Mouse (Mus musculus) heart, embryonic 11.5 days (tissue): ENCODE results near the gene Fam50a. TPM values are rescaled to one million over a fixed set of nuclear protein-coding genes. Genes with fewer than 3 reads are reported as not detected.

Experiments
- ATAC-seq: fragments of 200-750 bp; cut with Nextera tagmentation; replicated peaks from 2 replicates; pipeline ENCODE4 v1.8.0; 2017; ENCODE audit warnings: moderate library complexity; ENCODE audit not compliant: insufficient number of reproducible peaks, low FRiP score, low TSS enrichment
- H3K27ac ChIP-seq: fragments of 300-500 bp; sonication (generic); 2 replicates; pipeline ENCODE4 v1.5.1; 2014; ENCODE audit warnings: mild to moderate bottlenecking, low read depth, low read length
- H3K27me3 ChIP-seq: fragments of 300-500 bp; sonication (generic); 2 replicates; pipeline ENCODE4 v1.6.1; 2014; ENCODE audit warnings: mild to moderate bottlenecking, low read length, mixed read lengths; ENCODE audit not compliant: control insufficient read depth, insufficient read depth
- H3K36me3 ChIP-seq: fragments of 300-500 bp; sonication (generic); 2 replicates; pipeline ENCODE4 v1.6.1; 2014; ENCODE audit warnings: mild to moderate bottlenecking, low read length, moderate library complexity, mixed read lengths; ENCODE audit not compliant: control insufficient read depth, insufficient read depth
- H3K4me1 ChIP-seq: fragments of 300-500 bp; sonication (generic); 2 replicates; pipeline ENCODE4 v1.6.1; 2014; ENCODE audit warnings: low read length; ENCODE audit not compliant: control insufficient read depth, insufficient read depth
- H3K4me2 ChIP-seq: fragments of 300-500 bp; sonication (generic); 2 replicates; pipeline ENCODE4 v1.6.1; 2014; ENCODE audit warnings: mild to moderate bottlenecking, moderate library complexity
- H3K4me3 ChIP-seq: fragments of 300-500 bp; sonication (generic); 2 replicates; pipeline ENCODE4 v1.5.1; 2014; ENCODE audit warnings: low read depth, low read length
- H3K9ac ChIP-seq: fragments of 300-500 bp; sonication (generic); 2 replicates; pipeline ENCODE4 v1.6.1; 2014; ENCODE audit warnings: mild to moderate bottlenecking, low read depth, low read length, moderate library complexity
- H3K9me3 ChIP-seq: fragments of 300-500 bp; sonication (generic); replicated peaks from 2 replicates; pipeline ENCODE4 v1.6.1; 2016; ENCODE audit warnings: low read length; ENCODE audit not compliant: control insufficient read depth
- WGBS: fragments of 180-500 bp; shearing (Covaris S2); extraction: QIAGEN DNeasy Blood & Tissue Kit; methylation state at CpG from one replicate; pipeline ENCODE4 v1.1.7; 2014; ENCODE audit not compliant: insufficient replicate concordance; 5-methylcytosine and 5-hydroxymethylcytosine counted together
- microRNA-seq: library from miRNA; unstranded; fragments of <30 nt; microRNA quantifications from one replicate; pipeline ENCODE4, GENCODE M21; 2016; ENCODE audit warnings: borderline number of aligned reads
- polyA plus RNA-seq: library from polyadenylated mRNA; unstranded; fragments of >200 nt; fragmentation: Nextera tagmentation; extraction: Ambion mirVana; gene quantifications from 2 replicates; pipeline ENCODE4 v1.2.1, GENCODE M21; 2014

The Fam50a gene
- polyA plus RNA-seq, 1 experiment from 2014 or later, result 52.9 TPM

DNA sequence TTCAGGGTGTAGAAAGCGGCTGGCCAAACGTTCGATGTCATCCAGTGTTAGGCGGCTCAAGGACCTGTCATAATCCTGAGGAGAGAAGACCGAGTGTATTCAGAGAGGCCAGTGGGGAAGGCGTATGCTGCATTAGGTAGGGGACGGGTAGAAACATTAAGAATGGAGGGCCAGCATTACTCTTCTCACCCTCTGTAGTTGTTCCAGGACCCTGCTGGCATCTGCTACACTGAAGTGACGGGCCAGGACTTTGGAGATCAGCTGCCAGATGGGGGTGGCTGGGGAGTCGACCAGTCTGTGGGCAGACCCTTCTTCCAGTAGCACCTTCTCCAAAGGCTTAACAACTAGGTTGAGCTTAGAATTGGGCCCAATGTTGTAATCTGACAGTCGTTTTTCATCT, 54.7 kb downstream of the Fam50a start:
- Histone ChIP-seq H3K4me3 (peak overlapping the region; percentile 65), H3K27me3 (no peaks in the 10 kb centered on the region), H3K9me3 (no peaks in the 10 kb centered on the region), H3K4me1 (no peaks in the 10 kb centered on the region; the same call in 1 of the 2 replicates), H3K27ac (no peak overlapping the region), H3K9ac (peak overlapping the region; percentile 87), H3K4me2 (peak overlapping the region; percentile 68), H3K36me3 (no peaks in the 10 kb centered on the region)
- 63% methylated on average over 10 of the region's 10 CpGs for WGBS
- no peak for ATAC-seq

DNA sequence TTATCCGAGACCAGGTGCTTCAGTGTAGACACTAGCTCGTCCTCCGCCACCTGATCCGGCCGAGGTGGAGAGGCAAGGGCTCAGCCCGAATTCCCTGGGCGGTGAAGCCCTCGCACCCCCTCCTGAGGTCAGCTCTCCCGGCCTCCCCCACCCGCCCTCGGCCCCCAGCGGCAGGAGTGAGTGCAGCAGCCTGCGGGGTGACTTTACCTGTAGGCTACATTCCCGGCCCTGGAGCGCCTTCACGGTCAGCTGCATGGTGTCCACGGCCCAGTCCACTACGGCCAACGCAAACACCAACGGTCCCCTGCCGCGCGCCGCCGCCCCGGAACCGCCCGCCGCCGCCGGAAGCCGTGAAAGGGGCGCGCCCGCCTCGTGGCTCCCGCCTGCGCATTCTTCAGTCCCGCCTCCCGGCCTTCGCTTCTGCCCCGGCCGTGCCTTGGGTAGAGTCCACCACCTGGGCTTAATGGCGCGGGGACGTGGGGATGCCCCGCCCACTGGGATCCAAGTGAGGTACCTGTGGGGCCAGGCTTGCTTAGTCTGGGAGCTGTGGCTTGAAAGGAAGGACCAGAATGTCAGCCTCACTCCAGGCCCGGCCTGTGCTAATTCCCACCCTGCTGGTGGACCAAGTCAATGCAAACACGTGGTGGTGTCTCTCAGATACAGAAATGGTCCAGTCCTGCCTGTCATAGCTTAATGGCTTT, 55.5 kb downstream of the Fam50a start:
- WGBS, result 18% methylated on average over 48 of the region's 49 CpGs

More for the DNA sequence above, 55.5 kb downstream of the Fam50a start:
- H3K9me3 ChIP-seq, result no peaks in the 10 kb centered on the region
- peak overlapping the region; percentile 62 for H3K27ac ChIP-seq
- H3K4me2 ChIP-seq, result peak overlapping the region; percentile 68
- peak overlapping the region; percentile 65 for H3K4me3 ChIP-seq
- H3K4me1 ChIP-seq, result no peaks in the 10 kb centered on the region; the same call in 1 of the 2 replicates
- H3K36me3 ChIP-seq, result no peaks in the 10 kb centered on the region
- peak; percentile 58; the same call in 1 of the 2 replicates for ATAC-seq
- no peaks in the 10 kb centered on the region for H3K27me3 ChIP-seq
- H3K9ac ChIP-seq, result peak overlapping the region; percentile 87

Small RNAs within 50 kb of the gene (microRNA-seq; reads per million reads assigned to microRNA genes)
- gene Mir7091, result 0.81 reads per million, percentile 9 among the genes with 10 or more reads in this experiment
- 0.34 reads per million for gene Mir7092

Other genes with a start within 250 kb of the Fam50a start
- gene Opn1mw, start 185.6 kb upstream of the Fam50a start, polyA plus RNA-seq, result not detected in 2 replicates
- gene Mecp2, start 177.7 kb upstream of the Fam50a start, polyA plus RNA-seq, result 9.8 and 11.9 TPM in 2 replicates
- not detected in 2 replicates for gene Tex28, start 145.2 kb upstream of the Fam50a start, polyA plus RNA-seq
- not detected in 2 replicates for gene Tktl1, start 135.8 kb upstream of the Fam50a start, polyA plus RNA-seq
- 170 and 219 TPM in 2 replicates for gene Flna, start 63.2 kb upstream of the Fam50a start, polyA plus RNA-seq
- gene Emd, start 58.3 kb upstream of the Fam50a start, polyA plus RNA-seq, result 16.7 and 22.3 TPM in 2 replicates
- 532 and 534 TPM in 2 replicates for gene Rpl10, start 42.2 kb upstream of the Fam50a start, polyA plus RNA-seq
- 49.1 and 58.2 TPM in 2 replicates for gene Taz, start 31.1 kb upstream of the Fam50a start, polyA plus RNA-seq
- gene Dnase1l1, start 30.7 kb upstream of the Fam50a start, polyA plus RNA-seq, result 10.5 and 11.5 TPM in 2 replicates
- 90.6 and 131 TPM in 2 replicates for gene Atp6ap1, start 15.9 kb upstream of the Fam50a start, polyA plus RNA-seq
- 131 and 162 TPM in 2 replicates for gene Gdi1, start 8.0 kb upstream of the Fam50a start, polyA plus RNA-seq
- 5.3 and 6.9 TPM in 2 replicates for gene Plxna3, start 16.0 kb downstream of the Fam50a start, polyA plus RNA-seq
- gene Lage3, start 40.6 kb downstream of the Fam50a start, polyA plus RNA-seq, result 103 and 105 TPM in 2 replicates
- 66.5 and 71.0 TPM in 2 replicates for gene Ubl4a, start 60.2 kb downstream of the Fam50a start, polyA plus RNA-seq
- 10.5 and 14.5 TPM in 2 replicates for gene Slc10a3, start 60.3 kb downstream of the Fam50a start, polyA plus RNA-seq
- gene Fam3a, start 80.2 kb downstream of the Fam50a start, polyA plus RNA-seq, result 21.8 and 23.8 TPM in 2 replicates
- gene Ikbkg, start 80.3 kb downstream of the Fam50a start, polyA plus RNA-seq, result 19.4 and 23.2 TPM in 2 replicates
- gene G6pdx, start 116.2 kb downstream of the Fam50a start, polyA plus RNA-seq, result 25.7 and 26.6 TPM in 2 replicates
- not detected in 2 replicates for gene Gm6880, start 168.4 kb downstream of the Fam50a start, polyA plus RNA-seq